Mouse (Mus musculus): ENCODE results near the gene Yipf2. TPM values are rescaled to one million over a fixed set of nuclear protein-coding genes. Genes with fewer than 3 reads are reported as not detected.

Gene Yipf2
- polyA plus RNA-seq, 2 experiments = 18.1 to 19.6 TPM

GRCm38 (mm10) chr9:21585401-21585800 lies 7.2 kb downstream of the Yipf2 start:
- WGBS = 87% methylated on average over 1 of the region's 1 CpGs

DNA sequence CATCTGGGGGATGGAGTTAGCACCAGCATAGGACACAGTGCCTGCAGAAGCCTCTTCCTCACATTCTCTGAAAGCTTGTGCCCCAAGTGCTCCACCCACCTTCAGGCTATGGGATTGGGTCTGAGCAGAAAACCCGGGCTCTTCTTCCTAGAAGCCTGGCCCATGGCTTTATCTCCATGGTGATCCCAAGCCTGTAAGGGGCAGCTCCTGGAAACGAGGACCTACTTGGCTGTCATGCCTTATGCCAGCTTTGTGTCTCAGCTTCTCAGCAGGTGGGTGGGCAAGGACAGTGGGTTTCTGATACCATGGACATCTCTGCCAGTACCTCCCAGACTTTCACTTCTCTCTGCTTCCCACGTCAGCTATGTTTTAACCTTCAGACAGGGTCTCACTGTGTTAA lies 14.4 kb downstream of the Yipf2 start:
- peaks cover 96% of the 10 kb centered on the region for H3K36me3 ChIP-seq (ENCODE audit: control insufficient read depth, insufficient read depth, low read length)
- TF ChIP-seq POLR2A (IDR thresholded peaks at IDR 0.05; ENCODE audit: borderline replicate concordance, extremely low read depth, insufficient read depth, insufficient read length) = no peak
- H3K9ac ChIP-seq (ENCODE audit: low read depth, low read length, severe bottlenecking) = no peak overlapping the region
- no peak overlapping the region for H3K4me3 ChIP-seq (replicated peaks; ENCODE audit: low read length)
- no peaks in the 10 kb centered on the region for H3K4me1 ChIP-seq (ENCODE audit: control insufficient read depth, insufficient read depth, low read length)
- WGBS = 81% methylated on average over 3 of the region's 3 CpGs
- no peak overlapping the region for H3K27ac ChIP-seq (replicated peaks; ENCODE audit: low read depth, low read length)
- DNase-seq (ENCODE audit: low spot score) (no peak), ATAC-seq (ENCODE audit: low FRiP score, low read depth) (no peak)
- no peak overlapping the region for H3K4me2 ChIP-seq (replicated peaks; ENCODE audit: low read depth, low read length, severe bottlenecking)
- no peaks in the 10 kb centered on the region for H3K27me3 ChIP-seq (ENCODE audit: control insufficient read depth, insufficient read depth, low read length)
- H3K9me3 ChIP-seq (ENCODE audit: control insufficient read depth, low read length) = no peaks in the 10 kb centered on the region

More at GRCm38 (mm10) chr9:21585401-21585800, 7.2 kb downstream of the Yipf2 start:
- no peak for ATAC-seq (ENCODE audit: low FRiP score, low read depth)
- H3K4me3 ChIP-seq (replicated peaks; ENCODE audit: low read length) = no peak overlapping the region
- H3K4me1 ChIP-seq (ENCODE audit: control insufficient read depth, insufficient read depth, low read length) = no peaks in the 10 kb centered on the region
- DNase-seq (ENCODE audit: low spot score) = no peak
- TF ChIP-seq POLR2A (IDR thresholded peaks at IDR 0.05; ENCODE audit: borderline replicate concordance, extremely low read depth, insufficient read depth, insufficient read length) = no peak
- H3K27me3 ChIP-seq (ENCODE audit: control insufficient read depth, insufficient read depth, low read length) = no peaks in the 10 kb centered on the region
- peaks cover 94% of the 10 kb centered on the region for H3K36me3 ChIP-seq (ENCODE audit: control insufficient read depth, insufficient read depth, low read length)
- no peak overlapping the region for H3K4me2 ChIP-seq (replicated peaks; ENCODE audit: low read depth, low read length, severe bottlenecking)
- no peak overlapping the region for H3K27ac ChIP-seq (replicated peaks; ENCODE audit: low read depth, low read length)
- H3K9me3 ChIP-seq (ENCODE audit: control insufficient read depth, low read length) = no peaks in the 10 kb centered on the region
- no peak overlapping the region for H3K9ac ChIP-seq (ENCODE audit: low read depth, low read length, severe bottlenecking)

DNA sequence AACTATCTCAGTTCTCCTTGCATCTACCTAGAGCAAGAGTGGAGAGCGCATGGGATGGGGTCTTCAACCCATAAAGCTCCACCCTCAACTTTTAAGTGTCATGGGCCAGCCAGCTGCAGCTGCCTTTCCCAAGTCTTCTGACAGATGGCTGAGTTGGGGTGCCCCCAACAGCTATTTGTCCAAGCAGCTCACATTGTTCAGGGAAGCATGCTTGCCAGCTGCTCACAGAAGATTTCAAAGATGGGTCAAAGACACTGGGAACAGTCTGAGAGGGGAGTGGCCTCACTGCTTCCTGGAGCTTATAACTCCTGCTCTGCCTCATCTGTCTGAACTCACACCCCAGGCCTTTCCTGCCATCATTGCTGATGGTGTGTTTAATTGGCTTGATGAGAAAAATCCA lies 16.3 kb downstream of the Yipf2 start:
- no peak overlapping the region for H3K4me2 ChIP-seq (replicated peaks; ENCODE audit: low read depth, low read length, severe bottlenecking)
- no peak overlapping the region for H3K9ac ChIP-seq (ENCODE audit: low read depth, low read length, severe bottlenecking)
- peaks cover 95% of the 10 kb centered on the region for H3K36me3 ChIP-seq (ENCODE audit: control insufficient read depth, insufficient read depth, low read length)
- H3K4me1 ChIP-seq (ENCODE audit: control insufficient read depth, insufficient read depth, low read length) = no peaks in the 10 kb centered on the region
- 100% methylated on average over 1 of the region's 1 CpGs for WGBS
- H3K4me3 ChIP-seq (replicated peaks; ENCODE audit: low read length) = no peak overlapping the region
- H3K9me3 ChIP-seq (ENCODE audit: control insufficient read depth, low read length) = no peaks in the 10 kb centered on the region
- DNase-seq (ENCODE audit: low spot score) (no peak), ATAC-seq (ENCODE audit: low FRiP score, low read depth) (no peak)
- no peaks in the 10 kb centered on the region for H3K27me3 ChIP-seq (ENCODE audit: control insufficient read depth, insufficient read depth, low read length)
- no peak overlapping the region for H3K27ac ChIP-seq (replicated peaks; ENCODE audit: low read depth, low read length)
- no peak for TF ChIP-seq POLR2A (IDR thresholded peaks at IDR 0.05; ENCODE audit: borderline replicate concordance, extremely low read depth, insufficient read depth, insufficient read length)

DNA sequence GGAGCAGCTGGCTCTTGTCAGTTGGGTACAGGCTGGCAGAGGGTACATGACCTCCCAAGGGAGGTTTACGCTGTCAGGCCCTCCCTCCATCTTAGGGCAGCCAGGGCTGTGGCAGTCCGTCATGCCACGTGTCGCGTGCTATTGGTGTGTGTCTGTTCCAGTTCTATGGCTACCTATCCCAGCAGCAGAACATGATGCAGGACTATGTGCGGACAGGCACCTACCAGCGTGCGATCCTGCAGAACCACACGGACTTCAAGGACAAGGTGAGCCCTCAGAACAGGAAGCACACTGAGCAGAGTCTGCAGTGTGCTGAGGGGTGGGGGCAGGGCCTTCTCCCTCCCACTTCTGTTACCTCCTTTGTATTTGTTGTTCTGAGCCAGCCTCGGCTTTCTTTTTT lies 17.4 kb downstream of the Yipf2 start:
- Histone ChIP-seq H3K9me3 (ENCODE audit: control insufficient read depth, low read length) (no peaks in the 10 kb centered on the region), H3K4me3 (replicated peaks; ENCODE audit: low read length) (no peak overlapping the region), H3K4me2 (replicated peaks; ENCODE audit: low read depth, low read length, severe bottlenecking) (no peak overlapping the region), H3K27me3 (ENCODE audit: control insufficient read depth, insufficient read depth, low read length) (no peaks in the 10 kb centered on the region), H3K9ac (ENCODE audit: low read depth, low read length, severe bottlenecking) (no peak overlapping the region), H3K36me3 (ENCODE audit: control insufficient read depth, insufficient read depth, low read length) (peaks cover 94% of the 10 kb centered on the region), H3K27ac (replicated peaks; ENCODE audit: low read depth, low read length) (no peak overlapping the region), H3K4me1 (ENCODE audit: control insufficient read depth, insufficient read depth, low read length) (no peaks in the 10 kb centered on the region)
- no peak for DNase-seq (ENCODE audit: low spot score)
- 94% methylated on average over 10 of the region's 10 CpGs for WGBS
- no peak for ATAC-seq (ENCODE audit: low FRiP score, low read depth)
- no peak for TF ChIP-seq POLR2A (IDR thresholded peaks at IDR 0.05; ENCODE audit: borderline replicate concordance, extremely low read depth, insufficient read depth, insufficient read length)

DNA sequence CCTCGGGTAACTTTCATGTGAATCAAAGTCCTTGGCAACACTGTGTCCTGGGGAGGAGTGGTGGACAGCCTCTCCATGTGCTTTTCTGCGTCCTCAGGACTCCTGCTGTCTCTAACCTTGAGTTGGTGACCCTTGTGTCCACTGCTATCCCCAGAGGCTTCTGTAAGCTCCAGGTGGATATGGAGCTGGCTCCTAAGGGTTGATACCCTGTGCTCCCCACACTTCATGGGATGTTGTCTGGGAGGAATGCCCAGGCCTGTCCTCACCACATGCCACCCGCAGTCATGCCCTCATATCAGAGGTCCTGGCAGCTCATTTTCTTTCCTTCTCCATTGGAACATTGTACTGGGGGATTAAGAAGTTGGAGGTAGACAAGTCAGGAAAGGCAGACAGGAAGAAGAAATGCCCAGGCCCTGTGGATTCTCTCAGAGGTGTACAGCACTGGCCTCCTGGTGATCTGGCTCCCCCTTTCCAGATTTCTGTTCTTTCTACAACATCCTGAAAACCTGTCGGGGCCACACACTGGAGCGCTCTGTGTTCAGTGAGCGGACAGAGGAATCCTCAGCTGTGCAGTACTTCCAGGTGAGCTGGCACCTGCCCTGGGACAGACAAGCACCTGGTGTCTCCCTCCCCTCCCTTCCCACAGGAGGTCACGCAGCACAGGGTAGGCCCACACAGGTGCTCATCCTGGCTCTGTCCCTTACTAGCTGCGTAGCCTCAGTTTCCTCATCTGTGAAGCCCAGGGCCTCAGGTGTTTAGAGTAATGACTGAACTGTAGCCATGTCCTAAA lies 18.4 kb downstream of the Yipf2 start:
- no peaks in the 10 kb centered on the region for H3K9me3 ChIP-seq (ENCODE audit: control insufficient read depth, low read length)
- no peak for TF ChIP-seq POLR2A (IDR thresholded peaks at IDR 0.05; ENCODE audit: borderline replicate concordance, extremely low read depth, insufficient read depth, insufficient read length)
- 92% methylated on average over 8 of the region's 8 CpGs for WGBS
- H3K4me2 ChIP-seq (replicated peaks; ENCODE audit: low read depth, low read length, severe bottlenecking) = no peak overlapping the region
- H3K27ac ChIP-seq (replicated peaks; ENCODE audit: low read depth, low read length) = no peak overlapping the region
- ATAC-seq (ENCODE audit: low FRiP score, low read depth) = no peak
- H3K27me3 ChIP-seq (ENCODE audit: control insufficient read depth, insufficient read depth, low read length) = no peaks in the 10 kb centered on the region
- H3K4me1 ChIP-seq (ENCODE audit: control insufficient read depth, insufficient read depth, low read length) = no peaks in the 10 kb centered on the region
- H3K4me3 ChIP-seq (replicated peaks; ENCODE audit: low read length) = no peak overlapping the region
- DNase-seq (ENCODE audit: low spot score) = no peak
- no peak overlapping the region for H3K9ac ChIP-seq (ENCODE audit: low read depth, low read length, severe bottlenecking)
- peaks cover 94% of the 10 kb centered on the region for H3K36me3 ChIP-seq (ENCODE audit: control insufficient read depth, insufficient read depth, low read length)

Measured in limb, embryonic 14.5 days (tissue).